15 mouse cellular contexts compared by ENCODE assay signal in genomic region chr10:84229224-84229921, GRCm38 (mm10).
DNase-seq lines count a peak whose midpoint lies in the region; ATAC-seq lines count a peak whose summit lies in the region.
"Had no signal": no experiment of that assay in that cellular context is flagged by ENCODE, and none has a peak within 500 bp of the region (broad histone marks: within the 10 kb centered on the region; RNA-seq: fewer than 3 reads in every experiment).

No protein-coding gene starts in this region.

- H3K9ac ChIP-seq in midbrain, embryonic 14.5 days (replicated peaks; ENCODE audit: low read length), result no peak overlapping the region
- no peak overlapping the region for H3K9ac ChIP-seq in midbrain, embryonic 16.5 days (ENCODE audit: low read depth, low read length)
- no peak overlapping the region for H3K9ac ChIP-seq in neural tube, embryonic 15.5 days (replicated peaks)
- H3K9ac ChIP-seq in kidney, embryonic 15.5 days, result no peak overlapping the region
- H3K9ac ChIP-seq: liver, embryonic 12.5 days; neural tube, embryonic 13.5 days had no signal

- H3K9me3 ChIP-seq in midbrain, embryonic 14.5 days (ENCODE audit: control insufficient read depth, low read length), result no peaks in the 10 kb centered on the region
- H3K9me3 ChIP-seq in midbrain, embryonic 16.5 days (replicated peaks; ENCODE audit: control insufficient read depth, low read length, poor library complexity, severe bottlenecking), result no peaks in the 10 kb centered on the region
- H3K9me3 ChIP-seq in neural tube, embryonic 15.5 days (replicated peaks), result no peaks in the 10 kb centered on the region
- H3K9me3 ChIP-seq in kidney, embryonic 15.5 days (replicated peaks), result no peaks in the 10 kb centered on the region
- H3K9me3 ChIP-seq: liver, embryonic 12.5 days; midbrain, embryonic 10.5 days; neural tube, embryonic 13.5 days had no signal

- DNase-seq in heart, adult 11 months, result peak; percentile 90
- DNase-seq in heart, adult 8-10 months (ENCODE audit: low spot score), result no peak
- peak; percentile 7 for DNase-seq in midbrain, embryonic 14.5 days
- peak; percentile 60 for DNase-seq in layer of hippocampus, adult 11-12 months (ENCODE audit: low spot score)
- no peak for DNase-seq in urinary bladder, postnatal 25 days (ENCODE audit: low spot score)
- DNase-seq: cerebellum, adult 11-12 months; kidney, adult 2 months; lung, postnatal 10 days had no signal

- no peak for ATAC-seq in midbrain, embryonic 14.5 days (ENCODE audit: low FRiP score, low TSS enrichment)
- no peak for ATAC-seq in midbrain, embryonic 16.5 days
- ATAC-seq in neural tube, embryonic 15.5 days (ENCODE audit: low FRiP score), result peak; percentile 57
- no peak for ATAC-seq in kidney, embryonic 15.5 days (replicated peaks; ENCODE audit: low FRiP score)
- ATAC-seq: liver, embryonic 12.5 days had no signal

- 68% methylated on average over 7 of the region's 7 CpGs for WGBS in midbrain, embryonic 14.5 days
- WGBS in midbrain, embryonic 16.5 days, result 64% methylated on average over 7 of the region's 7 CpGs
- 51% methylated on average over 7 of the region's 7 CpGs for WGBS in neural tube, embryonic 15.5 days
- WGBS in kidney, embryonic 15.5 days, result 76% methylated on average over 7 of the region's 7 CpGs

- H3K36me3 ChIP-seq in midbrain, embryonic 14.5 days (ENCODE audit: control insufficient read depth, insufficient read depth, low read length), result no peaks in the 10 kb centered on the region
- no peaks in the 10 kb centered on the region for H3K36me3 ChIP-seq in midbrain, embryonic 16.5 days (ENCODE audit: control insufficient read depth, insufficient read depth, low read length)
- H3K36me3 ChIP-seq in neural tube, embryonic 15.5 days, result no peaks in the 10 kb centered on the region
- H3K36me3 ChIP-seq in kidney, embryonic 15.5 days, result no peaks in the 10 kb centered on the region
- H3K36me3 ChIP-seq: G1E; liver, embryonic 12.5 days; midbrain, embryonic 10.5 days; neural tube, embryonic 13.5 days had no signal

- H3K27me3 ChIP-seq in midbrain, embryonic 14.5 days (ENCODE audit: control insufficient read depth, insufficient read depth, low read length), result no peaks in the 10 kb centered on the region
- no peaks in the 10 kb centered on the region for H3K27me3 ChIP-seq in midbrain, embryonic 16.5 days (ENCODE audit: control insufficient read depth, insufficient read depth, low read depth, low read length)
- no peaks in the 10 kb centered on the region for H3K27me3 ChIP-seq in neural tube, embryonic 15.5 days (replicated peaks)
- H3K27me3 ChIP-seq in kidney, embryonic 15.5 days, result no peaks in the 10 kb centered on the region
- H3K27me3 ChIP-seq: liver, embryonic 12.5 days; neural tube, embryonic 13.5 days had no signal

- no peak overlapping the region for H3K4me2 ChIP-seq in midbrain, embryonic 14.5 days (ENCODE audit: low read length)
- no peak overlapping the region for H3K4me2 ChIP-seq in midbrain, embryonic 16.5 days (ENCODE audit: low read length)
- H3K4me2 ChIP-seq in neural tube, embryonic 15.5 days, result no peak overlapping the region
- H3K4me2 ChIP-seq in kidney, embryonic 15.5 days, result no peak overlapping the region
- H3K4me2 ChIP-seq: liver, embryonic 12.5 days; neural tube, embryonic 13.5 days had no signal

- H3K4me1 ChIP-seq in midbrain, embryonic 14.5 days (ENCODE audit: control insufficient read depth, insufficient read depth, low read length), result no peaks in the 10 kb centered on the region
- no peaks in the 10 kb centered on the region for H3K4me1 ChIP-seq in midbrain, embryonic 16.5 days (ENCODE audit: control insufficient read depth, insufficient read depth, low read length)
- peaks cover 11% of the 10 kb centered on the region; the same call in 1 of the 2 replicates for H3K4me1 ChIP-seq in neural tube, embryonic 15.5 days
- H3K4me1 ChIP-seq in kidney, embryonic 15.5 days, result no peaks in the 10 kb centered on the region
- H3K4me1 ChIP-seq: liver, embryonic 12.5 days; midbrain, embryonic 10.5 days; neural tube, embryonic 13.5 days had no signal

- no peak overlapping the region for H3K27ac ChIP-seq in midbrain, embryonic 14.5 days (replicated peaks; ENCODE audit: low read depth, low read length)
- H3K27ac ChIP-seq in midbrain, embryonic 16.5 days (ENCODE audit: low read length), result no peak overlapping the region
- peak overlapping the region; percentile 64 for H3K27ac ChIP-seq in neural tube, embryonic 15.5 days (replicated peaks)
- no peak overlapping the region for H3K27ac ChIP-seq in kidney, embryonic 15.5 days
- H3K27ac ChIP-seq: liver, embryonic 12.5 days; midbrain, embryonic 10.5 days; neural tube, embryonic 13.5 days had no signal

- no peak overlapping the region for H3K4me3 ChIP-seq in midbrain, embryonic 14.5 days (replicated peaks; ENCODE audit: low read depth, low read length)
- H3K4me3 ChIP-seq in midbrain, embryonic 16.5 days (ENCODE audit: low read depth, low read length), result no peak overlapping the region
- H3K4me3 ChIP-seq in neural tube, embryonic 15.5 days (replicated peaks), result no peak overlapping the region
- H3K4me3 ChIP-seq in kidney, embryonic 15.5 days (replicated peaks), result no peak overlapping the region
- H3K4me3 ChIP-seq: liver, embryonic 12.5 days; midbrain, embryonic 10.5 days; neural tube, embryonic 13.5 days had no signal

Comparison
In these comparisons a context has a peak if more than half of its experiments do, and no peak if none do; other contexts are left out.
1. DNase-seq: peak in heart, adult 11 months (single experiment), midbrain, embryonic 14.5 days (single experiment) and layer of hippocampus, adult 11-12 months (single experiment); none in heart, adult 8-10 months (single experiment) and urinary bladder, postnatal 25 days (single experiment).